Mouse (Mus musculus) E14TG2a.4 (cell line): ENCODE data around the gene Dyrk2.

Experiments used
- CTCF ChIP-seq: conservative IDR thresholded peaks from 2 replicates; pipeline ENCODE4 v1.5.1; 2014; ENCODE audit warnings: low read length
- NANOG ChIP-seq: IDR thresholded peaks from 2 replicates; pipeline ENCODE4 v1.6.1; 2014; ENCODE audit warnings: borderline replicate concordance, low read length, mixed read lengths
- POU5F1 ChIP-seq: IDR thresholded peaks from 2 replicates; pipeline ENCODE4 v1.6.1; 2014; ENCODE audit warnings: low read length, borderline replicate concordance

- TF ChIP-seq CTCF (no peak), NANOG (no peak), POU5F1 (no peak)
Measured at GRCm38 (mm10) chr10:118863611-118864010, 6.4 kb downstream of the Dyrk2 start.
